Mouse (Mus musculus) c-Kit-positive CD71-negative TER-119-negative erythroid progenitor cells, embryonic 14.5 days (primary cell): Measurements from ENCODE around the gene Tbc1d20.
"Not testable (repeated sequence)": the region's sequence is repeated elsewhere in the genome, so short reads cannot be mapped to it uniquely, and the experiment has no call there.

ENCODE experiments used
- DNase-seq: peaks from one replicate; pipeline ENCODE4 v3.0.0-alpha.2; 2013; ENCODE audit warnings: low read depth

The Tbc1d20 gene

GRCm38 (mm10) chr2:152293727-152294475 lies at the start of gene Tbc1d20:
Tbc1d20 (plus strand) TSS chr2:152293828.
- DNase-seq: peak; percentile 76

- no peak for DNase-seq
Observed at GRCm38 (mm10) chr2:152247213-152247612, 46.4 kb upstream of the Tbc1d20 start.

GRCm38 (mm10) chr2:152250511-152250910 lies 43.1 kb upstream of the Tbc1d20 start:
- DNase-seq: no peak

GRCm38 (mm10) chr2:152259739-152260138 lies 33.9 kb upstream of the Tbc1d20 start:
- DNase-seq: no peak

- DNase-seq: peak; percentile 7
Observed at GRCm38 (mm10) chr2:152273639-152274038, 20.0 kb upstream of the Tbc1d20 start.

- DNase-seq: no peak
Observed at GRCm38 (mm10) chr2:152281407-152281806, 12.2 kb upstream of the Tbc1d20 start.

GRCm38 (mm10) chr2:152287560-152287959 lies 6.1 kb upstream of the Tbc1d20 start:
- DNase-seq: no peak

GRCm38 (mm10) chr2:152288046-152288445 lies 5.6 kb upstream of the Tbc1d20 start:
- no peak for DNase-seq

GRCm38 (mm10) chr2:152289623-152290022 lies 4.0 kb upstream of the Tbc1d20 start:
- DNase-seq: not testable (repeated sequence)

GRCm38 (mm10) chr2:152292475-152292874 lies 1.2 kb upstream of the Tbc1d20 start:
- DNase-seq: no peak

- peak; percentile 3 for DNase-seq
Observed at GRCm38 (mm10) chr2:152293179-152293726, 375 bp upstream of the Tbc1d20 start.

GRCm38 (mm10) chr2:152294541-152294940 lies 913 bp downstream of the Tbc1d20 start:
- DNase-seq: peak; percentile 10

- DNase-seq: no peak
Observed at GRCm38 (mm10) chr2:152302862-152303261, 9.2 kb downstream of the Tbc1d20 start.

GRCm38 (mm10) chr2:152303781-152304180 lies 10.2 kb downstream of the Tbc1d20 start:
- DNase-seq: no peak

GRCm38 (mm10) chr2:152305480-152305879 lies 11.9 kb downstream of the Tbc1d20 start:
- DNase-seq: no peak

- no peak for DNase-seq
Observed at GRCm38 (mm10) chr2:152307186-152307585, 13.6 kb downstream of the Tbc1d20 start.

- DNase-seq: no peak
Observed at GRCm38 (mm10) chr2:152312996-152313395, 19.4 kb downstream of the Tbc1d20 start.

- DNase-seq: no peak
Observed at GRCm38 (mm10) chr2:152313926-152314325, 20.3 kb downstream of the Tbc1d20 start.

- DNase-seq: no peak
Observed at GRCm38 (mm10) chr2:152317054-152317453, 23.4 kb downstream of the Tbc1d20 start.

GRCm38 (mm10) chr2:152321558-152321957 lies 27.9 kb downstream of the Tbc1d20 start:
- no peak for DNase-seq

GRCm38 (mm10) chr2:152322198-152322597 lies 28.6 kb downstream of the Tbc1d20 start:
- no peak for DNase-seq

GRCm38 (mm10) chr2:152323971-152324370 lies 30.3 kb downstream of the Tbc1d20 start:
- DNase-seq: no peak

GRCm38 (mm10) chr2:152324842-152325241 lies 31.2 kb downstream of the Tbc1d20 start:
- DNase-seq: no peak

GRCm38 (mm10) chr2:152326157-152326556 lies 32.5 kb downstream of the Tbc1d20 start:
- DNase-seq: no peak
